Mouse (Mus musculus) bone marrow macrophage, adult 2 months (primary cell): Measurements from ENCODE around the gene Ccdc88c. TPM values are rescaled to one million over a fixed set of nuclear protein-coding genes. Genes with fewer than 3 reads are reported as not detected.

Experiments used
- H3K27ac ChIP-seq: 2 replicates; pipeline ENCODE4 v1.5.1; 2012; ENCODE audit warnings: low read depth, low read length; ENCODE audit not compliant: insufficient read depth
- H3K4me1 ChIP-seq: 2 replicates; pipeline ENCODE4 v1.6.1; 2012; ENCODE audit warnings: low read length; ENCODE audit not compliant: control insufficient read depth, insufficient read depth
- H3K4me3 ChIP-seq: 2 replicates; pipeline ENCODE4 v1.5.1; 2012; ENCODE audit warnings: mild to moderate bottlenecking, low read length, moderate library complexity; ENCODE audit not compliant: insufficient read depth
- CTCF ChIP-seq: IDR thresholded peaks from 2 replicates; pipeline ENCODE4 v1.5.1; 2012; ENCODE audit warnings: low read depth, mild to moderate bottlenecking, low read length, moderate library complexity
- POLR2A ChIP-seq: IDR thresholded peaks from 2 replicates; pipeline ENCODE4 v1.6.1; 2012; ENCODE audit warnings: mild to moderate bottlenecking, low read depth, low read length, borderline replicate concordance
- polyA plus RNA-seq: library from polyadenylated mRNA; stranded (reverse); fragments of >200 nt; gene quantifications from 2 replicates; pipeline ENCODE4 v1.2.4, GENCODE M21; 2012; ENCODE audit not compliant: missing spikeins, insufficient read depth, insufficient read length

Gene Ccdc88c
- polyA plus RNA-seq, 1 experiment: 0.76 TPM

DNA sequence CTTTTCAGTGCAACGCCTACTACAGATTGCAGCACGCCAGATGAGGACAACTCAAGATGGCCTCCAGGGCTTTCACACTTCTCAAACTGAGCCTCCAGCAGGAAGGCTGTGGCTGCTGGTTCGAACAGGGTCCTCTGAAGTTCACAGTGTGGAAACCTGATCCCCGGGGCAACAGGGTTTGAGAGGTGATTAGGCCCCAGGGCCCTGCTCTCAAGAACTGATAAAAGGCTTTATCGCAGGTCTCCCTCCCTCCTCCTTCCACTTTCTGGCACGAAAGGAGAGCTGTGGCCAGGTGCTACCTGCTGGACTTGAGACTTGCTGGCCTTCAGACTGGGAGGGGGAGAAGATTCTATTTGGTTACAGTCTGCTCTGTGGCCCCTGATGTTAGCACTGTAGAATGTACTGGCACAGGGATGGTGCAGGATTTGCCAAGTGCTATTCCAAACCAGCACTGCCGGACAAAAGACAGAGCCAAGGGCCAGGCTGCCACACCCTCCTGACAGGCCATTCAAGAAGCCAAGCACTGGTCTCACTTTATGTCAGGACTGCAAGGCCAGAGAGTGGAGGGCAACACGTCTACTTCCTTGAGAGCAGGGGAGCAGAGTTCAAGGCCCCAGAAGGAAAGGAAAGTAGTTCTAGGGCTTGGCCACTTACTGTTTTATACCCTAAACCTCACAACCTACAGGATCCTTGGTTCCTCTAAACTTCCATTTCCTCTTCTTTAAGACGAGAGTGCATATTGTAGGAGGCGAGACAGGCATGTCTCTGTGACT, 18.5 kb downstream of the Ccdc88c start:
- Histone ChIP-seq H3K27ac (no peak overlapping the region), H3K4me3 (no peak overlapping the region), H3K4me1 (no peaks in the 10 kb centered on the region; the same call in 1 of the 2 replicates)
- TF ChIP-seq CTCF: no peak
- TF ChIP-seq POLR2A: no peak

DNA sequence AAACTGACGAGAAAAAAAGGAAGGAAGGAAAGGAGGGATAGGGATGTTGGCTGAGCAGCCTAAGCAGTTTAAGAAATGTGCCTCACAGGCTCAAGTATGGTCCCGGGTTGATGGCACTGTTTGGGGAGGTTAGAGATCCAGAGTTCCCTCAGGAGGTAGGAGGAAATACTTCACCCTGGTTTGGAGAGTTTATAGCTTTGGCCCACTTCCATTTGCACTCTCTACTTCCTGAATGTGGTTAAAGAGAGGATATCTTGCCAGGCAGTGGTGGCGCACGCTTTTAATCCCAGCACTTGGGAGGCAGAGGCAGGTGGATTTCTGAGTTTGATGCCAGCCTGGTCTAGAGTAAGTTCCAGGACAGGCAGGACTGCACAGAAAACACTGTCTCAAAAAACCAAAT, 19.6 kb downstream of the Ccdc88c start:
- TF ChIP-seq POLR2A (no peak), CTCF (no peak)
- no peaks in the 10 kb centered on the region; the same call in 1 of the 2 replicates for H3K4me1 ChIP-seq

DNA sequence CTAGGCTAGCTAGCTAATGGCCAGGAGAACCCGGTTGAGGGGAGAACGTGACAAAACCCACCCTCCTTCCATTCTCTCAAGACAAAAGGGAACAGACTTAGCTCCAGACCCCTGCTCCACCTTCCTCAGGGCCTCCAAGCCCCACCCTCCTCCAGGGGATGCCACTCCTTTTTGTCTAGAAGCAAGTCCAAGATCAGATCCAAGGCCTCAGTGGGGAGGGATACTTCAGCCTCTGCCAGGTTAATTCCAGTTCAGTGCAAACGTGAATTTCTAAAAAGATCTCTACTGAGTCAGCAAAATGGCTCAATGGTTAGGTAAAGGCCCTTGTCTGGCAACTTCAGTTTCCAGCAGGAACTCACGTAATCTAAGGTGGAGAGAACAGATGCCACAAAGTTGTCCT, 20.2 kb downstream of the Ccdc88c start:
- Histone ChIP-seq H3K4me3 (no peak overlapping the region), H3K27ac (no peak overlapping the region), H3K4me1 (no peaks in the 10 kb centered on the region; the same call in 1 of the 2 replicates)
- TF ChIP-seq POLR2A (no peak), CTCF (no peak)

More for the DNA sequence above, 19.6 kb downstream of the Ccdc88c start:
- no peak overlapping the region for H3K27ac ChIP-seq
- H3K4me3 ChIP-seq: no peak overlapping the region

DNA sequence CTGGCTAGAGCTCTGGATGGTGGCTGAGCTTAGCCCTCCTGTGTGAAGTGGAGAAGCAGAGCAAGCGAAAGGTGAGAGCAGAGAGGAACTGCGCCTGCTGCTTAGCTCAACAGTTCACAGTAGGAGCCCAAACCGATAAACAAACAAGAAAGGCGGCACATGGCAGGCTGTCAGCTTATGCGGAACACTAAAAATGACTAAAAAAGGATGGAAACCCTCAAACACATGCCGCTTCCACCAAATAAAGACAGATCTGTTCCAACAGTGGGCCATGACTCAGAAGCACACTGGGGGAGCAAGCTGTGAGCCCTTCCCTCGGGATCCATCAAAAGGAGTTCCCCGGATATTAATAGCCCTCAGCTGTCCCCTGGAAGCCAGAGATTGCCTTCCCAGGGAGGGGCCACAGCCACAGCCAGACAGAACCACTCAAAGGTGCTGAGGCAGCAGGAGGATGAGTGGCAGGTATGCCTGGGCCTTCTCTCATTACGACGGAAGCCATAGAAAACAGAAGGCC, 20.8 kb downstream of the Ccdc88c start:
- Histone ChIP-seq H3K27ac (no peak overlapping the region), H3K4me3 (no peak overlapping the region), H3K4me1 (no peaks in the 10 kb centered on the region; the same call in 1 of the 2 replicates)

DNA sequence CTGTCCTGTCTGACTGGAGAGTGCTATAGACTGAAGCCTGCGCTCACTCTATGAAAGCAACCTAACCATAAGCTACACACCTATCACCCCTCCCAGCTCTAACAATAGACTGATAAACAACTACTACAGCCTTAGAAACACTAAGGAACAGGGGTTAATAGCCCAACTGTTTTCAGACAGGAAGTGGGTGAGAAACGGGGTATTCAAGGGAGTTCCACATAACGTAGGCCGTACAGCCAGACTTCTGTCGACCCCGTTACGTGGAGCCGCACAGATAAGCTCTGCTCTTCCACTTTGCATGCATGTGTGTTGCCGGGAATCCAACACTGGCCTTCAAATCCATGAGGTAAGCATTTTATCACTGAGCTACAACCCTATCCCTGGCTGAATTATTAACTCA, 21.4 kb downstream of the Ccdc88c start:
- Histone ChIP-seq H3K4me1 (no peaks in the 10 kb centered on the region; the same call in 1 of the 2 replicates), H3K27ac (no peak overlapping the region), H3K4me3 (no peak overlapping the region)
- TF ChIP-seq CTCF (no peak), POLR2A (no peak)

More for the DNA sequence above, 20.8 kb downstream of the Ccdc88c start:
- no peak for TF ChIP-seq POLR2A
- TF ChIP-seq CTCF: no peak

GRCm38 (mm10) chr12:101005665-101006420, 23.0 kb downstream of the Ccdc88c start:
- Histone ChIP-seq H3K27ac (no peak overlapping the region), H3K4me3 (no peak overlapping the region), H3K4me1 (no peaks in the 10 kb centered on the region; the same call in 1 of the 2 replicates)
- TF ChIP-seq CTCF (no peak), POLR2A (no peak)

DNA sequence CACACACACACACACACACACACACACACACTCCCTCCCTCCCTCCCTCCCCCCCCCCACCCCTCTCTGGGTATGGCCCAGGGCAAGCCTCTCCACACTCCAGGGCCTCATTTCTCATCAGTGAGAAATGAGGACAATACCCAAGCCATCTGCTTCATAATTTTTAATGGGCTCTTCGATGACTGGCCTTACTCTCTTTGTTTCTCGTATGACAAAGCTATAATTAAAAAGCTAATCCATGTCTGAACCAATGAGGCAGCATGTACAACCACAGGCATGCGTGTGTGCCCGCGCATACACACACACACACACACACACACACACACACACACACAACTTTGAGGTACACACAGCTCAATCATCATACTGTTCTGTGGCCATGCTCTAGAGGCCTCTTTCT, 23.9 kb downstream of the Ccdc88c start:
- no peaks in the 10 kb centered on the region; the same call in 1 of the 2 replicates for H3K4me1 ChIP-seq

DNA sequence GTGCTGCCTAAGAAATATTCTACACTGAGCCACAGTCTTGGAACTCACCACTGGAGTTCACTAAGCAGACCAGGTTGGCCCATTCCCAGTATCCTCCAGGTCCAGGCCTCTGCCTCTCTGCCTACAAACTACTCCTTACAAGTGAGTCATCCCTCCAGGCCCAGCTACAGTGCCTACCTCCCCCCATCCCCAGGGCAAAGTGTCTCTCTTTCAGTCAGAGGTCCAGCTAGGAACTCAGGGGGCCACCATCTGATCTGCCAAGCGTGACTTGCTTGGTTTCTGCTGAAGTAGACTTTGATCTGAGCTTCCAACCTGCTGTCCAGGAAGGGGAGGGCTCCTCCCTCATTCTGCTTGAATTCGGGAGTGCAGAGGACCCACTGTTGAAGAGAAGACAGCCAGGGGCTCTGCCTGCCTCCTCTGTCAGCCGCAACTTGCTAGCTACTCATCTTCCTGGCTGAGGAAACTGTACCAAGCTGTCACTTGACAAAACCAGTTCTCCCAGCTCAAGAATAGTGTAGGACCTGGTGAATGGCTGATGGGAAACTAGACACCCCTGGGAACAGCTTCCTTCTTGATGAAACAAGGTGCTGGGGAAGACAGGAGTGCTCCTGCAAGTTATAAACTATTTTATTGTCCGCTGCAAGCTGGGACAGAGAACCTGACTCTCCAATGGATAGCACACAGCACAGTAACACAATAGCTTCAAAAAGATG, 25.9 kb downstream of the Ccdc88c start:
- Histone ChIP-seq H3K4me3 (no peak overlapping the region), H3K4me1 (no peaks in the 10 kb centered on the region), H3K27ac (no peak overlapping the region)
- no peak for TF ChIP-seq POLR2A
- no peak for TF ChIP-seq CTCF

More for the DNA sequence above, 23.9 kb downstream of the Ccdc88c start:
- TF ChIP-seq POLR2A: no peak
- TF ChIP-seq CTCF: no peak
- no peak overlapping the region for H3K4me3 ChIP-seq
- H3K27ac ChIP-seq: no peak overlapping the region
